Mouse (Mus musculus) hindbrain, embryonic 15.5 days (tissue): ENCODE results near the gene Rasgef1c. TPM values are rescaled to one million over a fixed set of nuclear protein-coding genes. Genes with fewer than 3 reads are reported as not detected.
A peak's percentile ranks its signal among the peaks of the same experiment; 100 is the strongest.

Experiments used
- ATAC-seq: fragments of 200-750 bp; cut with Nextera tagmentation; 2 replicates; pipeline ENCODE4 v1.8.0; 2017; ENCODE audit warnings: low read depth, moderate number of reproducible peaks, moderate TSS enrichment; ENCODE audit not compliant: low FRiP score
- H3K27ac ChIP-seq: fragments of 300-500 bp; sonication (generic); replicated peaks from 2 replicates; pipeline ENCODE4 v1.5.1; 2015; ENCODE audit warnings: mild to moderate bottlenecking, inconsistent platforms
- H3K27me3 ChIP-seq: fragments of 300-500 bp; sonication (generic); 2 replicates; pipeline ENCODE4 v1.6.1; 2015; ENCODE audit warnings: control low read depth, inconsistent platforms
- H3K36me3 ChIP-seq: fragments of 300-500 bp; sonication (generic); 2 replicates; pipeline ENCODE4 v1.6.1; 2015; ENCODE audit warnings: control low read depth, inconsistent platforms
- H3K4me1 ChIP-seq: fragments of 300-500 bp; sonication (generic); replicated peaks from 2 replicates; pipeline ENCODE4 v1.6.1; 2015; ENCODE audit warnings: control low read depth, inconsistent platforms
- H3K4me2 ChIP-seq: fragments of 300-500 bp; sonication (generic); 2 replicates; pipeline ENCODE4 v1.6.1; 2015; ENCODE audit warnings: moderate library complexity, mild to moderate bottlenecking, inconsistent platforms
- H3K4me3 ChIP-seq: fragments of 300-500 bp; sonication (generic); 2 replicates; pipeline ENCODE4 v1.5.1; 2015; ENCODE audit warnings: mild to moderate bottlenecking, inconsistent platforms
- H3K9ac ChIP-seq: fragments of 300-500 bp; sonication (generic); 2 replicates; pipeline ENCODE4 v1.6.1; 2015; ENCODE audit warnings: inconsistent platforms
- H3K9me3 ChIP-seq: fragments of 300-500 bp; sonication (generic); 2 replicates; pipeline ENCODE4 v1.6.1; 2016; ENCODE audit warnings: control low read depth, inconsistent platforms
- WGBS: fragments of 180-500 bp; shearing (Covaris S2); methylation state at CpG from one replicate; pipeline ENCODE4 v1.1.7; 2015; 5-methylcytosine and 5-hydroxymethylcytosine counted together
- polyA plus RNA-seq: library from polyadenylated mRNA; unstranded; fragments of >200 nt; fragmentation: Nextera tagmentation; extraction: Ambion mirVana; gene quantifications from 2 replicates; pipeline ENCODE4 v1.2.1, GENCODE M21; 2015

Rasgef1c gene
- polyA plus RNA-seq, 1 experiment from 2014 or later = 36.6 TPM

DNA sequence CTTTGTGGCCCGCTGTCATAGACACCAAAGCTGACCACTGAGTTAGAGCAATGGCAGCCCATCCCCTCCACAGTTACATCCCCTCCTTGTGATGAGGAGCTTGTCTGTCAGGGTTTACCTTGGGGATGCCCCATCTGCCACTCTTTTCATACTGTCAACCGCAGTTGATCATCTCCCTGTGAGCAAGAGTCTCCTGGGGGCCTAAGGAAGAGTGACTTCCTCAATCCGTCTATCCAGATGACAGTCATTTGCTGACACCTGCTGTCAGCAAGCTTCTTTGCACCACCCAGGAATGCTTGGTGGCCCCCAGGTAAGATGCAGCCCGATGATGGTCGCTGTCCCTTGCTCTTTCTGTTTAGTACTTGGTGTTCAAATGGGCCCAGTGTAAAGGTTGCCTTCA, 13.2 kb upstream of the Rasgef1c start:
- Histone ChIP-seq H3K36me3 (peaks cover 8% of the 10 kb centered on the region; the same call in 1 of the 2 replicates), H3K4me3 (no peak overlapping the region), H3K4me2 (no peak overlapping the region), H3K4me1 (no peaks in the 10 kb centered on the region), H3K27ac (no peak overlapping the region), H3K9me3 (no peaks in the 10 kb centered on the region), H3K9ac (no peak overlapping the region), H3K27me3 (no peaks in the 10 kb centered on the region)
- ATAC-seq = no peak
- 72% methylated on average over 5 of the region's 5 CpGs for WGBS

DNA sequence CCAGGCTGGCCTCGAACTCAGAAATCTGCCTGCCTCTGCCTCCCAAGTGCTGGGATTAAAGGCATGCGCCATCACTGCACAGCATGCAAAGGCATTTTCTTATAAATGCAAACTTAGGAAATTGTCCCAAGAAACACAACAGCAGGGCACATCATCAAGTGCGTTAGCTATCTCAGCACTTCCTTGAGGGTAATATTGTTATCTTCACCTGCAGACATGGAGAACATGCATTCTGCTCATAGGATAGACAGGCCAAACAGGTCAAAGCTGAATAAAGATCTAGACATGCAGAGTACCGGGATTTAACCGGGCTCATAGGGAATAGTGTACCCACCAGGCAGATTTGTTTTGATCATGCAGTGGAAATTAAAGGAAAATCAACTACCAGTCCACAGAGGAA, 9.6 kb upstream of the Rasgef1c start:
- Histone ChIP-seq H3K36me3 (peaks cover 2% of the 10 kb centered on the region; the same call in 1 of the 2 replicates), H3K9me3 (no peaks in the 10 kb centered on the region), H3K4me3 (no peak overlapping the region), H3K27me3 (no peaks in the 10 kb centered on the region), H3K4me1 (no peaks in the 10 kb centered on the region), H3K4me2 (no peak overlapping the region), H3K9ac (no peak overlapping the region), H3K27ac (no peak overlapping the region)
- no peak for ATAC-seq
- WGBS = 89% methylated on average over 5 of the region's 5 CpGs

DNA sequence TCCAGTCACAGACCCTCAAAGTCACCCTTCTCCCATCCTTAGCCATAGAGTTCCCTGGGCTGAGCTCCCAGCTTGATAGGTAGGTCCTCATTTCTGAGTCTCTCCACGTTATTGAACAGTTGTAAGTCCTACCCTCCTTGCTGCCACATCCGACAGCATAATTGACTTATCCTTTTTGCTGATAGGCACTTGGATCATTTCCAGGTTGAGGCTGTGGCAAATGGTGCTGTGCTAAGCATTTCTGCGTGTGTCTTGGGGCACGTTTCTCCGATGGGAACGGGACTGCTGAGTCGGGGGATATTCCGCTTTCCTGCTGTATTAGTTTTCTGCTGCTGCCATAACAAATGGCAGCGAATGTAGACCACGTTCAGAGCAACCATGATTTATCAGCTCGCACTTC, 7.8 kb upstream of the Rasgef1c start:
- H3K36me3 ChIP-seq = no peaks in the 10 kb centered on the region
- no peak overlapping the region for H3K4me3 ChIP-seq
- H3K27ac ChIP-seq = no peak overlapping the region
- H3K27me3 ChIP-seq = no peaks in the 10 kb centered on the region
- WGBS = 63% methylated on average over 11 of the region's 11 CpGs
- H3K4me2 ChIP-seq = no peak overlapping the region
- no peak overlapping the region for H3K9ac ChIP-seq
- no peaks in the 10 kb centered on the region for H3K4me1 ChIP-seq
- H3K9me3 ChIP-seq = no peaks in the 10 kb centered on the region
- 0 out of 2 replicates have a peak, but pooled peaks have one; percentile 8 for ATAC-seq

DNA sequence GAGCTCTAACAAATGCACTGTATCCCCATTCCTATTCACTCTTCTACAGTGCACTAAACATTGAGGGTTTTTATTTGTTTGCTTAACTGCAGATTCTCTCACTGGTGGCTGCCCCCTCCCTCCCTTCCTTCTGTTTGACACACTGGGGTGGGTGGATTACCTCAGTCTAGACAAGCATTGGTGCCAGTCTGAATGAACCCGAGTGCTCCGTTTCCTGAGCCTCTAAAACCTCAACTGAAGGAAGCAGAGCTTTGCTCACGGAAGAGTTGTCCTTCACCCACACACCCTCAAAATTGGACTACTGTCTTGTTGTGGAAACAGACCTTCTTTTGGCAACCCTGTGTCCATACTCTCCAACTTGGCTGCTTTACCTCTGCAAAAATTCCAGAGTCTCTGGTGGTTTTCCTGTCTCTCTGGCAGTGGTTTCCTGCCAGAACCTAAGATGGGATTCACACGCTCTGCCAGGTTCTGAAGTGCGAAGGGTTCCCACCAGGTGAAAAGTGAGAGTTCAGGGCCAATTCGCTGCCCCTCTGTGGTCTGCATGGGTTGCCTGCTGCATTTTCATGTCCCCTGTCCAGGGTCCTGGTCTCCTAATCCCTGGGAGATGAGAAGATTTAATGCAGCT, 5.6 kb upstream of the Rasgef1c start:
- Histone ChIP-seq H3K27me3 (peaks cover 8% of the 10 kb centered on the region; the same call in 1 of the 2 replicates), H3K4me3 (no peak overlapping the region), H3K27ac (no peak overlapping the region), H3K9ac (no peak overlapping the region), H3K36me3 (no peaks in the 10 kb centered on the region), H3K4me1 (peaks cover under 1% of the 10 kb centered on the region; the same call in 1 of the 2 replicates), H3K4me2 (no peak overlapping the region), H3K9me3 (no peaks in the 10 kb centered on the region)
- 64% methylated on average over 6 of the region's 6 CpGs for WGBS
- ATAC-seq = no peak

DNA sequence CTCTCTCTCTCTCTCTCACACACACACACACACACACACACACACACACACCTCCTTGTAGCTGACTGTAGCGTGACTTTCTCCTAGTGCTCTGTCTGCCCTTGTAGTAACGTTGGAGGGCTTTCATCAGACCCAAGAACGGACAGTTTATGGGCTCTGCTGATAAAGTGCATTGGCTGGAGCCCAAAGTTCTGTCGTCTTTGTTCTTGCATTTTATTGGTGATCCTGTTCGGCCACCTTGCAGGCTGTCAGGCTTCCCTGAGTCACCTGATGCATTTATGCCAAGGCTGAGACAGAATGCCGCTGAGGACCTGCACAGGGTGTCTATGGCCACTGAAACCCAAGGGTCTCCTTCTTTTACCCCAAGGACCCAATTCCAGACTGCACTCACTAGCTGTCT, 1.6 kb upstream of the Rasgef1c start:
- ATAC-seq = no peak
- WGBS = 73% methylated on average over 6 of the region's 6 CpGs
- Histone ChIP-seq H3K27me3 (peaks cover 18% of the 10 kb centered on the region; the same call in 1 of the 2 replicates), H3K36me3 (no peaks in the 10 kb centered on the region), H3K4me1 (peaks cover 20% of the 10 kb centered on the region), H3K9me3 (no peaks in the 10 kb centered on the region), H3K9ac (no peak overlapping the region), H3K4me2 (no peak overlapping the region), H3K27ac (no peak overlapping the region), H3K4me3 (no peak overlapping the region)

DNA sequence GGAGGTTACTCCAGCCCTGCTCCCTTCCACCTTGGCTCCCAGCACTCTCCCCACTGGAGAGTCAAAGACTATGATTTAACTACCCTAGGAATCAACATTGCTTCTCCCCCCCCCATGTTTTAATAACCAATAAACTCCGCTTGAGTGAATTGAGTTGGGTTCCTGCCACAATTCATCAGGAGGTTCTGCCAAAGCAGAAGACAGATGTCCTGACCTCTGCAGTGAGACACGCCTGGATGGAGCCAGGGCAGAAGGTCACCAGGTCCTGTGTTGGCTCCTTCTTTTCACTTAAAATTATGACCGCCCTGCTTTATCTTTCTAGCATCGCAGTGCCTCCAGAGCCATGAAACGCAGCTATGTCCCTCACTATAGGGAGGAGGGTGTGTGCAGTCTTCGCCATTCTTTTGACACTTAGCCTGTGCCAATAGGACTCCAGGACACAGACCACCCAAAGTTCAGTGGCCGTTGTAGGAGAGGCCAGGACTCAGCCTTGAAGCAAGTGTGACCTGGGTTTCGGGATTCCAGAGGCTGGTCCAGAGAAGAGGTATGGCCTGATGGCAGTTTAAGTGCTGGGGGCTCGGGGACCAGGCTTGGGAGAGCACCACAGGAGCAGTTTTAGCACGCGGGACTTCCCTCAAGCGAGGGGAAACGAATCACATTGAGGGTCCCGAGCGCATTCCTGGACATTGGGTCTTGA, 525 bp upstream of the Rasgef1c start:
- 20% methylated on average over 15 of the region's 15 CpGs for WGBS
- H3K4me2 ChIP-seq = peak overlapping the region; percentile 97
- H3K9ac ChIP-seq = peak overlapping the region; percentile 82
- peak overlapping the region; percentile 83 for H3K4me3 ChIP-seq
- peaks cover 18% of the 10 kb centered on the region; the same call in 1 of the 2 replicates for H3K27me3 ChIP-seq
- H3K27ac ChIP-seq = no peak overlapping the region
- peak; percentile 47 for ATAC-seq
- peaks cover 20% of the 10 kb centered on the region for H3K4me1 ChIP-seq
- no peaks in the 10 kb centered on the region for H3K9me3 ChIP-seq
- no peaks in the 10 kb centered on the region for H3K36me3 ChIP-seq

DNA sequence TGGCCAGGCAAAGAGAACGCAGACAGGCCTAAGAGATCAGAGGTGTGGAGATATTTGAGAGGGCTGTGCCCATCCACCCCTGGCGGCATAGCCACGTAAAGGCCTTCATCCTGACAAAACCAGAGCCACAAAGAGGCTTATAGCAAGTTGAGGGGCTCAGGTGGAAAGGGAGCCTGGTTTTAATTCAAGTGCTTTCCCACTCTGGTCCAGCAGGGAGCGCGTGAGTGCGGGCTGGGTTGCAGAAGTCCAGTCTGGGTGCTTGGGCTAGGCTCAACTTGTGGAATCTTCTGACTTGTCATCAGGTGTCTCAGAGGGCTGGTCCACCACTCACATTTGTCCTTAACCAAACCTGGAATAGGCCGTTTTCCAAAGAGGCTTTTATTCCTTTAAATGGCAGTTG, 1.7 kb downstream of the Rasgef1c start:
- no peak for ATAC-seq
- no peak overlapping the region for H3K4me3 ChIP-seq
- H3K9me3 ChIP-seq = no peaks in the 10 kb centered on the region
- H3K4me1 ChIP-seq = peaks cover 20% of the 10 kb centered on the region
- no peaks in the 10 kb centered on the region for H3K36me3 ChIP-seq
- 18% methylated on average over 7 of the region's 7 CpGs for WGBS
- no peak overlapping the region for H3K9ac ChIP-seq
- peak overlapping the region; percentile 97 for H3K4me2 ChIP-seq
- peaks cover 18% of the 10 kb centered on the region; the same call in 1 of the 2 replicates for H3K27me3 ChIP-seq
- no peak overlapping the region for H3K27ac ChIP-seq

DNA sequence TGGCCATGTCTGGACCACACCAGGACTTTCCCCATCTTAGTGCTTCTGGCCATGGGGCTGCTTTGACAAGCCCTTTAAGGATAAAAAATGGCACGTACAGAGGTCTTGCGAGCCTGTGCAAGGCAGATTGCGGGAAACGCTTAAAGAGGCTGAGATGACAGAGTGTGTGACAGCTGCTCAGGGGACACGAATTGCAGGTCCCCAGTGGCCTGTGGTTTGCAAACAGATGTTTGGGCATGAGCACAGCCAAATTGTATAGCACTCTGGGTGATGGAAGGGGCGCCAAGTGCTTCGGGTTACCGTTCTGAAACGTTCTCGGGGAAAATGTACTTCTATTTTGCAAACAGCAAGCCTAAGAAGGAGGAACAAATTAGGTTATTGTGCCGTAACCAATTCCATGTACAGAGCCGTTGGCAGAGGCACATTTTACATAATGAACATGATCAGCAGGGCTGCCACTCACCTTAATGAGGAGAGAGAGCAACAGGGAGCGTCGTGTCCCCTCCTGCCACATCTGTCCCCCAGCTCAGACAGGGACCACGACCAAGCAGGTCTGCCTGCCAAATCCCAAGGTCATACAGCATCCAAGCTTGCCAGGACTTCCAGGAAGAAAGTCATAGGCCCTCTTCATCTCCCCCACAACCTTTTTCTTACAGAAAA, 17.0 kb downstream of the Rasgef1c start:
- Histone ChIP-seq H3K4me2 (peak overlapping the region; percentile 13), H3K4me1 (peaks cover 16% of the 10 kb centered on the region), H3K4me3 (no peak overlapping the region), H3K27ac (peak overlapping the region; percentile 68), H3K9me3 (no peaks in the 10 kb centered on the region), H3K27me3 (no peaks in the 10 kb centered on the region), H3K9ac (no peak overlapping the region), H3K36me3 (no peaks in the 10 kb centered on the region)
- peak; percentile 68 for ATAC-seq
- 27% methylated on average over 15 of the region's 15 CpGs for WGBS

DNA sequence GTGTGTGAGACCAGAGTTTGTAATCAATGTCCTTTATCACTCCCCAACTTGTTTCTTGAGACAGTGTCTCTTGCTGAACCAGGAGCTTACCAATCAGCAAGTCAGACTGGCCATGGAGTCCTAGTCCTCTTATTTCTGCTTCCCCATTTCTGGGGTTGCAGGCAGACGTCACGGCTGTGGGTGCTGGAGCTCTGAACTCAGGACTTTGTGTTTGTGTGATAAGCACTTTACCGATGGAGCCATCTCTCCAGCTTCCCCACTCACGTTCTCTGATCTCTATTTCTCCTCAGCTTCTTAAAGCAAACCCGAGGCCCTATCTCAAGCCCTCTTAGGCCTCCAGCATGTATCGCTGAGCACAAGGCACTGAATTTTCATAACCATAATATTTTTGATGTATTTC, 17.7 kb downstream of the Rasgef1c start:
- Histone ChIP-seq H3K27ac (peak overlapping the region; percentile 68; the same call in 1 of the 2 replicates), H3K4me2 (0 out of 2 replicates have a peak overlapping the region, but pooled peaks have one; percentile 13), H3K4me3 (no peak overlapping the region), H3K9me3 (no peaks in the 10 kb centered on the region), H3K9ac (no peak overlapping the region), H3K36me3 (no peaks in the 10 kb centered on the region), H3K27me3 (no peaks in the 10 kb centered on the region), H3K4me1 (peaks cover 16% of the 10 kb centered on the region)
- 92% methylated on average over 6 of the region's 6 CpGs for WGBS
- no peak for ATAC-seq

DNA sequence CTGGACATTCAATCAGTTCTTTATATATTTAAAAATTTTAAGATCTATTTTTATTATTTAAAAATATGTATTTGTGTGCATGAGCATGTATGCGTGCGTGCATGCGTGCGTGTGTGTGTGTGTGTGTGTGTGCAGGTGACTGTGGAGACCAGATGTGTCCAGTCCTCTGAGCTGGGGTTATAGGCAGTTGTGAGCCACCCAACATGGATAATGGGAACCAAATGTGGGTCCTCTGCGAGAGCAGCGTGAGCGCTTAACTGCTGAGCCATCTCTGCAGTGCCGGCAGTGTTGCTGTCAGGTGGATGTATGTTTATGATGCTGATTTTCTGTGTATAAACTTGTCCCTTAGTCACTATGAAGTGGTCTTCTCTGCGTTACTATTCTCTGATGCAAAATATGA, 21.9 kb downstream of the Rasgef1c start:
- Histone ChIP-seq H3K4me2 (no peak overlapping the region), H3K27ac (no peak overlapping the region), H3K9ac (no peak overlapping the region), H3K36me3 (no peaks in the 10 kb centered on the region), H3K27me3 (no peaks in the 10 kb centered on the region), H3K4me3 (no peak overlapping the region), H3K9me3 (no peaks in the 10 kb centered on the region), H3K4me1 (peaks cover 31% of the 10 kb centered on the region)
- ATAC-seq = no peak
- WGBS = 82% methylated on average over 9 of the region's 9 CpGs

DNA sequence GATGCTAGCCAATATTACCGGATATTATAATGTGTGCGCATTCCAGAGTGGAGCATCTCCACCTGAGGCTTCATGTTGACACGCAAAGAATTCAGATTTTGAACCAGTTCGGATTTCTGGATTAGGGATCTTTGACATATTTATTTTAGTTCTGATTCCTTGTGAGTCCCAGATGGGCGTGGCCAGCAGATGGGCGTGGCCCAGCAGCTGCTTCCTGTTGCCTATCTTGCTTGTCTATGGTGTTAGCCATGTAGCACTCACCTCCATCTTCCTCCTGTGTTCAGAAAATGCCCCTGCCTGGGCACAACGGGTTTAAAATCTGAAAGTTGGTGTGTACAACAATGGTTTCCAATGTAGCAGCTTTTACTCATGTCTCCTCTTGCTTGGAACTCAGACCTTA, 24.5 kb downstream of the Rasgef1c start:
- no peak overlapping the region for H3K4me3 ChIP-seq
- no peak overlapping the region for H3K4me2 ChIP-seq
- no peak overlapping the region for H3K9ac ChIP-seq
- 82% methylated on average over 7 of the region's 7 CpGs for WGBS
- H3K4me1 ChIP-seq = peaks cover 28% of the 10 kb centered on the region
- no peaks in the 10 kb centered on the region for H3K36me3 ChIP-seq
- H3K27ac ChIP-seq = 0 out of 2 replicates have a peak overlapping the region, but pooled peaks have one; percentile 72
- no peaks in the 10 kb centered on the region for H3K27me3 ChIP-seq
- H3K9me3 ChIP-seq = no peaks in the 10 kb centered on the region
- ATAC-seq = no peak

DNA sequence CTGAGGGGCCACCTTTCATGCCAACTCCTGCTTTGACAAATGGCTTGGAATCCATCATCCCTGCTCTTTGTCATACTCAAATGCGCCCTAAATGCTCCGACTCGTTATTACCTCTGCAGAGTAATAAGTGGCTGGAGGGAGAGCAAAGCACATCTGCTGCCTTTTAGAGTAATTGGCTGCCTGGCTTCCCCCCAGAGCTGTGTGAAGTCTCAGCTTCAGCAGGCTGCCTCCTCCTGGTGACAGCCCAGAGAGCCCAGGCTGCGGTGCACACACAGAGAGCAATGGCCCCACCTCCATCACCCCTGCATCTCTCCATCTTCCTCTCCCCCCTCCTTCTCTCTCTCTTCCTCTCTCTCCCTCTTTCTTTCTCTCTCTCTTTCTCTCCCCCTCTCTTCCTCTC, 25.5 kb downstream of the Rasgef1c start:
- H3K4me3 ChIP-seq = no peak overlapping the region
- H3K36me3 ChIP-seq = no peaks in the 10 kb centered on the region
- peak overlapping the region; percentile 72 for H3K27ac ChIP-seq
- no peaks in the 10 kb centered on the region for H3K27me3 ChIP-seq
- no peaks in the 10 kb centered on the region for H3K9me3 ChIP-seq
- ATAC-seq = peak; percentile 80; the same call in 1 of the 2 replicates
- 21% methylated on average over 4 of the region's 4 CpGs for WGBS
- peak overlapping the region; percentile 37 for H3K4me2 ChIP-seq
- H3K9ac ChIP-seq = no peak overlapping the region
- H3K4me1 ChIP-seq = peaks cover 38% of the 10 kb centered on the region
